Mouse (Mus musculus) T-cell, adult 2 months (primary cell): Measurements from ENCODE around the gene Eif4a2.
"Not testable (repeated sequence)": the region's sequence is repeated elsewhere in the genome, so short reads cannot be mapped to it uniquely, and the experiment has no call there.

ENCODE experiments used
- DNase-seq: peaks from one replicate; pipeline ENCODE4 v3.0.0; 2022; ENCODE audit warnings: low spot score

Gene Eif4a2

DNA sequence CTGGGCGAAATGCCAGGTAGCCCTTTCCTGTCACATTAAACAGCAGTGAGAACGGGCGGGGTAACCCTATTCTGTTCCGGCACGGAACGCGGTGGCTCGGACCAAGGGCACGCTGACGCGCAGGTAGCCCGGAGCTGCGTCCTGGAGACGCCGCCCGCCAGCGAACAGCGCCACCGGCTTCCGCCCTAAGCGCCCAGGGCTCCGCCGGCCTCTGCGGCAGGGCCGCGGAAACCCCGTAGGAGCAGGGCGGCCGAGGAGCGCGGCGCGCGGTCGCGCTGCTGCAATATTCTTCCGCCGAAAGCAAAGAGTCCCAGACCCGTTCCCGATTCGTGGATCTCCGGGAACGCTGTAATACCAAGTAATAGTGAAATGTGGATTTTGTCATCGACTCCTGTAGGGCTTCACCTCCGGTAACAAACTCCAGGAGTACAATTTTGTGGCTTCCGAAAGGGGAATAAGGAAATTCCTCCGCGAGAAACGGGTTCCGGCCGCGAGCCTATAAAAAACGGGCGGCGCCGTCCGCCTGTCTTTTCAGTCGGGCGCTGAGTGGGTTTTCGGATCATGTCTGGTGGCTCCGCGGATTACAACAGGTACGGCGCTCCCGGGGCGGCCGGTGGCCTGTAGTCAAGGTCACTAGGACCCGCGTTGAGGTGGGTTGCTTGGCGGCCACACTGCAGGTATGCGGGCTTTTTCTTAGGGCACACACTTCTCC lies at the start of gene Eif4a2:
Eif4a2 (plus strand) TSS at position 214 of the 712 bp plus-strand sequence.
- DNase-seq: peak; percentile 93

DNA sequence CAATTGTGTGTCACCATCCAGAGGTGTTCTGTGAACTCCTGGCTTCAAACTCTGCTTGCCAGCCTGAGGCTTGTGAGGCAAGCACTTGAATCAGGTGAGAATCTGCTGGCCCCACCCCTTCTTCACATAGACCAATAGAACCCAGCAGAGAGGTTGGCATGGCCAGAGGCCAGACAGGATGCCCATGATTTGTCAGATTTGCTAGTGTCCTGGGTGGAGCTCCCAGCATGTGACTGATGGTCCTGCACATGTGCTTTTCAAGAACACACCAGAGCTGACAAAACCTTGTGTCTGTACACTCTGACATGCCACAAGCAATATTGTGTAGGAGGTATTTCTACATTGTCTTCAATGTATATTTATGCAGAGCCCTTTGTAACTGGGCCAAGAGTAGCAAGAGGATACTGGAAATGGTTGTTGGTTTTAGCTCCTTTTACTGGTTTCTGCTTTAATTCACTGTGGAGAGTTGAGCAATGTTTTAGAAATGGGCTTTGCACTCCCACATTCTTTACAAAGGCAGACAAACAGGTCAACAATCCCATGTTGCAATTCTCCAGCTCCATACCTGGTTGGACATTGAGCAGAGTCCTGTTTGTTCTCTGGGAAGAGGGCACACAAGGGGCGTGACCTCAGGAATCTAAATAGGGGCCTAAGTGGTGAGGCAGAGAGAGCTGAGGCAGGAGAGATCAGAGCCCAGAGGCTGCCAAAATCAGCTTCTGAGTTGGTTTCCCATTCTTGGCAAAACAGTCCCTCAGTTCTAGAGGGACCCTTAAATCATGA lies 49.4 kb upstream of the Eif4a2 start, which contains the start of gene Kng1:
Kng1 (plus strand) TSS at position 198 of the 780 bp plus-strand sequence.
- DNase-seq: not testable (repeated sequence)

DNA sequence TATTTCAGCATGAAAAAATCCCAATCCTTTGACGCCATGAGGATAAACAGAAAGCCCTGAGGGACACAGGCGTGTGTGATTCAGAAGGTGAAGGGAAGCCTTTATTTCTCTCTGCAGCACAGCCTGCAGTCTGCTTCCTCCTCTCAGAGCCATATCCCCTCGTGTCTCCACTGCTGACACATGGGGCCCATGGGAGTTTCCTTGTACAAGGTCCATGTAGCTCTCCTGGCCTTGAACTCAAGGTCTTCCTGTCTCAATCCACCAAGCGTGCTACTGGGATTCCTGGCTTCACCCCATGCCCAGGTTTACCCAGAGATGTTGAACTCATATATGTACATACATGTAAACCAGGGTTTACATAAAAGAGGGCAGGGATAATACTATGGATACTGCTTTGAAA lies 47.6 kb upstream of the Eif4a2 start:
- DNase-seq: not testable (repeated sequence)

DNA sequence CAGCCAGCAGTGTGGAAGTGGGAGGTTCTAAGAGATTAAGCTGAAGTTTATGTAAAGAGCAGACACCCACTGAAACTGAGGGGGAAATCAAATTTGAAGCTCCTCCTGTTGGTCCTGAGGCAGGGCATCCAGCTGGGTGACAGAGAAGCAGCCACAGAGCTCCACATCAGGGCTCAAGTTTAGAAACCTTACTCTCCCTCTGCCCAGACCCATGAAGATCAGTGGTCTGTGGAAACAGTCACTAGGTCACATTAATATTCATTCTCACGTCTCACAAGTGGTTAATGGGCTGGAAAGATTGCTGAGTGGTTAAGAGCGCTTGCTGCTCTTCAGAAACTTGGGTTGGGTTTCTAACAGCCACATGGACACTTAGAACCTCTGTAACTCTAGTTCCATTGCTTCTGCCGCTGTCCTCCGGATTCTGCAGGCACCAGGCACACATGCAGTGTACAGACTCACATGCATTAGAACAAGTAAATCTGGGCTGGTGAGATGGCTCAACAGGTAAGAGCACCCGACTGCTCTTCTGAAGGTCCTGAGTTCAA lies 46.4 kb upstream of the Eif4a2 start:
- not testable (repeated sequence) for DNase-seq

DNA sequence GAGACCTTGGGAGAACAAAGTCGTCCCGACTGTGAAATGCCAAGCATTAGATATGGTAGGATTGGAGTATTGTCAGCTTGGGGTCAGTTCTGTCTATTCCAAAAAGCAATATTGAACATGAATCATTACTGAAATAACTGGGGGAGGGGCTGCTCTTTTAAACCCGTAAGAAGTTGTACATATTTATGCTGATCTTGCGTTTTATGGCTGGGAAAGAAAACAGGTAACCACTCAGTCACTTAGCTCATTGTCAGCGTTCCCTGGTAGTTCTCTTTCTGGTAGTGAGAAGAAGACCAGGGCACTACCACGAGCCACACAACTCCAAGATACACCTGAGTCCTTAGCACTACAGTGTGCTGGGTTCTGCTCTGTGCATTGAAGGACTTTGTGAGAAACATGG lies 29.7 kb upstream of the Eif4a2 start:
- DNase-seq: not testable (repeated sequence)

DNA sequence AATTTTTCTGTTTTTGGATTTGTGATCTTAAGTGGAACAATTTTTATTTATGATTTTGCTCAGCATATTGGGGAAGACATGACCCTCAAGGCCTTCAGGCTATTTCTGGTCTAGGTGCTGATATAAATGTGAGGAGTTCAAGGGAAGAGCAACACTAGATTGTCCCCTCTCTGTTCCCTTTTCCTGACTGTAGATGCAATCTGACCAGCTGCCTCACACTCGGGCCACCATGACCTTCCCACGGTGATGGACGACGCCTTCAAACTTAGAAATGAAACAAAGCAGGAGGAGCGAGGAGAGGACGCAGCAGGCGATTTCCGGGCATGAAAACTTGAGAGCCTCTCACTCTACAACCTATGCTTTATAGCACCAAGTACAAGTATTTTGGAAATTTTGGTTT lies 20.1 kb upstream of the Eif4a2 start:
- DNase-seq: not testable (repeated sequence)

DNA sequence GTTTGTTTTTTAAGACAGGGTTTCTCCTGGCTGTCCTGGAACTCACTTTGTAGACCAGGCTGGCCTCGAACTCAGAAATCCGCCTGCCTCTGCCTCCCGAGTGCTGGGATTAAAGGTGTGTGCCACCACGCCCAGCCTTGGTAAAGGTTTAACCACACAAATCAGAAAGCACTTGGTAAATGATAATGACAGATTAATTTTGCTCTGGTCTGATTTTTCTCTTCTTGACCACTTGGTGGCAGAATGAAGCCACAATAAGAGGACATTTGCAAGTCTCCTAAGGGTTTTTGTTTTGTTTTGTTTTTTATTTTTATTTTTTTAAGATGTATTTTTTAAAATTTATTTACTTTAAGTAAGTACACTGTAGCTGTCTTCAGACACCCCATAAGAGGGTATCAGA lies 19.5 kb upstream of the Eif4a2 start:
- not testable (repeated sequence) for DNase-seq

DNA sequence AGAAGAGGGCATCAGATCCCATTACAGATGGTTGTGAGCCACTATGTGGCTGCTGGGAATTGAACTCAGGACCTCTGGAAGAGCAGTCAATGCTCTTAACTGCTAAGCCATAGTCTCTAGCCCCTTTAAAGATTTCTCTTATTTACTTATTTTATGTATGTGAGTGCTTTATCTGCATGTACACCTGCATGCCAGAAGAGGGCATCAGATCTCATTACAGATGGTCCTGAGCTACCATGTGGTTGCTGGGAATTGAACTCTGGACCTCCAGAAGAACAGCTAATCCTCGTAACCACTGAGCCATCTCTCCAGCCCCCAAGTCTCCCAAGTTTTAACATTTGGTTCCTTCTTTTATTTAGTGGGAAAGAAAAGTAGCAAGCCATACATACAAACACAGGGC lies 18.8 kb upstream of the Eif4a2 start:
- DNase-seq: not testable (repeated sequence)

DNA sequence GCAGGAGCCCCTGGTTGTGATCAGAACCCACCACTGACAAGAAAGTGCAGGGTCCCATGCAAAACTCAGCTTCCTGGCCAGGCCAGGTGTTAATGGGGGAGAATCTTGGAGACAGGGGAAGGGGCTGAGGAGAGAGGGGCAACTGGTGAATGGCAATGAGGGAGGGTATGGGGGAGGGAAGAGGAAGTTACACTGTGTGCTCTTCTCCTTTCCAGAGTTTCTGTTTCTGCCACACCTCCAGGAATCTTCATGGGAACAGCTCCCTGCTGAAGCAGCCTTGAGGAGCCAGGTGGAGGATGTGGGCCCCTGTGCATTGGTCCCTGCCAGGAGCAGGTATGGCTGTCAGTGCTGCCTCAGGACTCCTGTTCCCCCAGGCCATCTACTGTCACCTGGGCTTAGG lies 15.9 kb upstream of the Eif4a2 start:
- not testable (repeated sequence) for DNase-seq

DNA sequence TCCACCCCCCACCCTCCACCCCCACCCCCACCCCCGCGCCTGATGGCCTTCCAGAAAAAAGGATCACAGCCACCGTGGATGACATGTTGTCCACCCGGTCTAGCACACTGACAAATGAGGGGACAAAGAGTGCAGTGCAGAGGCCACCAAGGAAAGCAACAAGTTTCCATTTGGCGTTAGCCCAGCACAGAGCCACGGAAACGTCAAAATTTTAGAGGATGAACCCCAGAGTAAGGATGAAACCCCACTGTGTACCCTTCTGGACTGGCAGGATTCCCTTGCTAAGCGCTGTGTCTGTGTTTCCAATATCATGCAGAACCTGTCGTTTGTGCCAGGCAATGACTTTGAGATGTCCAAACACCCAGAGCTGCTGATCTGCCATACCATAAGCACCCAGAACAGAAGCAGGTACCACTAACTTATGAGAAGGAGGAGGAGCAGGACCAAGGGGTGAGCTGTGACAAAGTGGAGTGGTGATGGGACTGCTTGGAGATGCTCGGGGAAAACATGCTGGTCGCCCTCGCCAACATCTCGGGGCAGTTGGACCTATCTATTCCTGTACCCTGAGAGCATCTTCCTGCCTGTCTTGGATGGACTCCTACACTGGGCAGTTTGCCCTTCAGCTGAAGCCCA lies 13.8 kb upstream of the Eif4a2 start:
- DNase-seq: no peak

DNA sequence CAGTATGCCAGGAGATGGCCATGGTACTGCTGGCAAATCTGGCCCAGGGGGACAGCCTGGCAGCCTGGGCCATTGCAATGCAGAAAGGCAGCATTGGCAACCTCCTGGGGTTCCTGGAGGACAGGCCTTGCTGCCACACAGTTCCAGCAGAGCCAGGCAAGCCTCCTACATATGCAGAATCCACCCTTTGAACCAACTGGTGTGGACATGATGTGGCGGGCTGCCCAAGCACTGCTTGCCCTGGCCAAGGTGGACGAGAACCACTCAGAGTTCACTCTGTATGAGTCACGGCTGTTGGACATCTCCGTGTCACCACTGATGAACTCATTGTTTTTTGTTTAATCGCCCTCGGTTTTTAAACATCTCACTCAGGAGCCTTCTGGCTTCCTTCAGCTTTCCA lies 13.1 kb upstream of the Eif4a2 start:
- DNase-seq: no peak

DNA sequence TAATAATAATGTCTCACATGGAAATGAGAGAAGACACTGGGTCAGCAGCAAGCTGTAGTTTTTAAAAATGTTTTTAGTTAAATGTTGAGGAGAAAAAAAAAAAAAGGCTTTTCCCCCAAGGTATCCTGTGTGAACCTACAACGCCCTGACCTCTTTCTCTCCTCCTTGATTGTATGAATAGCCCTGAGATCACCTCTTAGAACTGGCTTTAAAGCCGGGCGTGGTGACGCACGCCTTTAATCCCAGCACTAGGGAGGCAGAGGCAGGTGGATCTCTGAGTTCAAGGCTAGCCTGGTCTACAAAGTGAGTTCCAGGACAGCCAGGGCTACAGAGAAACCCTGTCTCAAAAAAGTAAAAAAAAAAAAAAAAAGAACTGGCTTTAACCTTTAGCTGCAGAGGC lies 11.7 kb upstream of the Eif4a2 start:
- not testable (repeated sequence) for DNase-seq

DNA sequence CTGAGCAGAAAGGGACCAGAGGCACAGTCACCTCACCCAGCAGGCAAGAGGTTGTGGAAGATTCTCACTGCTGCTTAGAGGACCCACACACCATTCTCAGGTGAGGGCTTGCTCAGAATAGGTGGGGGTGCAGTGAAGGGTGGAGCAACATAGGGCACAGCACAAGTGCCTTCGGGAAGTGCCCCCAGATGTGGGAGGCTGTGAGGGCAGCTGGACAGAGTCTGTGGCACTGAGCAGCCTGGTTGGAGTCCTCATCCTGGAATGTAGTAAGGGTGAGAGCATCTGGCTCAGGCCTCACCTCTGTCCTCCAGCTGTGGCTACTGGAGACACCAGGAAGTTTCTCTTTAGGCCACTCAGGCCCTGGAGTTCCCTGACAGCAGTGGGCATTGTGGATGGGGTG lies 10.4 kb upstream of the Eif4a2 start:
- DNase-seq: not testable (repeated sequence)

DNA sequence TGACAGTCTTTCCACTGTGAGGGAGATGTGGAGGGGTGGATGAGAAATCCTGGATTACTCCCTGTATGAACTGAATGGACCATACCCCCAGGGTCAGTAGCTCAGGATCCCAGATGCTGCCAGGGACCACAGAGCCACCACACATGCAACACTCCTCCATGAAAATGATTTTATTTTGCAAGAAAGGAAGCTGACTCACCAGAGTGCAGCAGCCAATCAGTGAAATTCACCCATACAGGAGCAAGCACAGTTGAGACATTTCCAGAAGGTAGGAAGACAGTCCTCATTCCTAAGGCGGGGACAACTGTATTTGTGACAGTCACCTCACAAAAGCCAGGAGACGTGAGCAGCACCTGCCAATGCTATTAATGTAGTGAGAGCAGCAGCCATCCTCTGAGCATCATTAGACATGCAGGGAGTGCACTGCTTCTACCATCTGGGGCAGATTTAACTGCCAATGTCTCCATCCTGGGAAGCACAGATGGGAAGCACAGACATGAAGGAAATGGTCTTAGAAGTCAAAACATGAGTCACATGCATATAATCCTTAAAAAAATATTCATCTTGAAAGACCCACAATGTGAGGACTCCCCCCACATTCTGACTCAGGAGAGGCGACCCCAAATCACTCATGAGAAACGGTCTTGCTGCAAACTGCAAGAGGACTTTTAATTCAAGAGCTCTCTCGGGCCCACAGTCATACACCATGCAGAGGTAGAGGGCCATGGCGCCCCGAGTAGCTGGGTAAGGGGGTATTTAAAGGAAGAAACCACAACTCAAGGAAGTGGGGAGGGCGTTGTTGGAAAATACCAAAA lies 9.7 kb upstream of the Eif4a2 start:
- not testable (repeated sequence) for DNase-seq

DNA sequence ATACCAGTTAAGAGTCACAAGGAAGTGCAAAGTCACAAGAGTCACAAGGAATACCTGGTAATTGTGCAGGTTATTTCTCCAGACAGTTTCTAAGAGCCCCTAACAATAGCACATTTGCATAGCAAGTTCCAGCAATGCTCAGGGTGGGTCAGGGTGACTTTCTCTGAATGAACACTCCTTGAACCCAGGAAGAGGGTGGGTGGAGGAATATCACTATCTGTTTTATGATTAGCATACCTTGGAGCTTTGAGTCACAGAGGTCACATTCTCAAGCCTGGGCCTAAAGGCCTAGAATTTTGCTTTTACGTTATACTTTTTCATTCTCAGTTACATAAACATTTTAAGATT lies 9.2 kb upstream of the Eif4a2 start:
- DNase-seq: not testable (repeated sequence)

DNA sequence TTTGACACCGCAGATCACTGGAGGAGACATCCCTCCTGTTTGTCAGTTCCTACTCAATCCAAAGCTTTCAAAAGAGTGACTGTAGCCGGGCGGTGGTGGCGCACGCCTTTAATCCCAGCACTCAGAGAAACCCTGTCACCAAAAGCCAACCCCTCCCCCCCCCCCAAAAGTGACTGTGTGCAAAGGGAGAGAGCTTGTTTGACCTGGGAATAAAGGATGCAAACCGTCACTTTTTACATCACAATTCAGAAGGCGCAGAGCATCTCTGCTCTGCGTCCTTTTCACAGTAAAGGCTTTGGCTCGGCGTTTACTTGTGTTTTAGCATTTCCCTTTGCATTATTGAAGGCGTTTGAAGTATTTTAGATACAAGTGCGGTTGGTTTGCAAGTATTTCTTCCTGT lies 7.6 kb upstream of the Eif4a2 start:
- DNase-seq: no peak

DNA sequence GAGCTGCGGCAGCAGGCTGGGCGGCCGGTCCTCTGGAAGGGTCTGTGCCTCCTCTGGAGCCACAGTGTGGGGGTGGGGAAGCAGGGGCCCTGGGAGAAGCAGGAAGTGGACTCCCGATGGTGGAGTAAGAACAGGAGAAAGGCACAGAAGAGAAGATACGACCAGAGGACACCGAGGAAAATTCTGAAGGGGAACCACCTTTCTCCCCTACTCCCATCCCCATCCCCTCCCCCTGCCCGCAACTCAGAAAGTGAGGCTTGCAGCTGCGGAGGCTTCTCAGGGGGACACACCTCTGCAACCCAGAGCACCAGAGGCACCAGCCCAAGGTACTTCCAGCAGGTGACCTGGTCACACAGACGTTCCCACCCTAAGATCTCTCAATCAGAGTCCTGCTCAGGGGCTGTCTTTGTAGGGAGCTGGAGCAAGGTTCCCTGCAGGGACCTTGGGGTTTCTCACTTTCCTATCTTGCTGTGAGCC lies 7.1 kb upstream of the Eif4a2 start:
- no peak for DNase-seq

DNA sequence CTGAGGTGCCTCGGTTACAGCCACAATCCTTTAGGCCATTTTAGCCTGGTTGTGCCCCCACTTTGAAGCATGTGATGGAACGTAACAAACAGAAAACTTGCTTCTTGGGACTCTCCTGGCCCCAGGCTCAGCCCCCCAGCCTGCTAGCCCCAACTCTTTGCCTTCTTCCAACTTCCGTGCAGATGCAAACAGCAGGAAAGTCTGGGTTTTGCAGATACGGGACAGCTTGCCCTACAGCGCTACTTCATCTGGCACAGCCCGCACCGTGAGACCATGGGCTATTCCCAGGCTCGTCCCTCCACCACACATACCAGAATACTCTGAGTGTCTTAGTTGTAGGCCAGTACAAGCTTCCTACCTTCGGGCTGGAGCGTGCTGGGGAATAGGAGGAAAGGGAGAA lies 6.6 kb upstream of the Eif4a2 start:
- no peak for DNase-seq

DNA sequence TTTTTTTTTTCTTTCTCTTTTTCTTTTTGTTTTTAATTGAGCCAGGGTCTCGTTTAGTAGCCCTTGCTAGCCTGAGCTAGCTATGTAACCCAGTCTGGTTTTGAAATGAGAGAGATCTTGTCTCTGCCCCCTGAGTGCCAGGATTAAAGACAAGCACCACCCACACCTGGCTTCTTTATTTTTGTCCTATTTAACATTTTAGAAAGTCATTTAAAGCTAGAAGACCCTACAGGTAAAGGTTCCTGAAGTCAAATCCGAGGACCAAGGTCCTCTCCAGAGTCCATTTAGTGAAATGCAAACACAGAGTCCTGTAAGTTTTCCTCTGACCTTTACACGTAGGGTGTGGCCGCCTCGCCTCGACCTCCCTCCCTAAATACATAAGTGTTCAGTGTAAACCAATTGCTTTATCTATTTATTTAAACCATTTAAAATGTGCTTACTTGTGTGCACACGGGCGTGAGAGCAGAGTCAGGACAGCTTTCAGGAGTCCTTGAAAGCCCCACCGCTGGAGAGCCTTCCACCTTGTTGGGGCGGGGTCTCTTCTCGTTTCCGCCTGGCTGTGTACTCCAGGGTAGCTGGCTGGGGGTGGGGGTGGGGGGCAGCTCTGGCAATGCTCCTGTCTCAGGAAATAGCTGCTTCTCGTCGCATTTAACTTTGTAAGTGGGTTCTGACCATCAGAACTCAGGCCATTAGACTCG lies 4.8 kb upstream of the Eif4a2 start:
- peak; percentile 46 for DNase-seq

DNA sequence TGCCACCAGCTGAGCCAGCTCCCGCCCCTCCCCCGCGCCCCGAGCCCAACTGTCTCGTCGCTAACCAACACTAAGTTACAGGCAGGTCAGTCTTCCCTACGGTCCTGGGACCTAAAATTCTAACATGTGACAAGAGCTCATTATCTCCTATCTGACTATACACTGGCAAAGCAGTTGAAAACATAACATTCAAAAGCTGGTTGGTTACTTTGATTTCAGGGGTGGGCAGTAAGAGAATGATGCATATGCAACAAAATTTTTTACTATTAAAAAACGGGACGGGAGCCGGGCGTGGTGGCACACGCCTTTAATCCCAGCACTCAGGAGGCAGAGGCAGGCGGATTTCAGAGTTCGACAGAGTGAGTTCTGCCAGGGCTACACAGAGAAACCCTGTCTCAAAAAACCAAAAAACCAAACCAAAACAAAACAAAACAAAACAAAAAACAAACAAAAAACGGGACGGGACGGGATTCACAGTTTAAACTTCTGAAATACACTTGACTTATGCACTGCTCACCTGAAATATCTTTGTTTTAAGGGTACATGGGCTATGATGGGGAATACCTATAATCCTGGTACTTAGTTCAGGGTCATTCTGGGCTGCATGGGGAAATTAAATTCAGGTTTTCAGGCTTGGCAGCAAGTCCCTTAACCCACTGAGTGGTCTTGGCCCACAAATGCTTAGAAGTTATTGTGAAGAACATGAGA lies 4.1 kb upstream of the Eif4a2 start:
- no peak for DNase-seq
